Mouse (Mus musculus) liver, embryonic 14.5 days (tissue): Measurements from ENCODE around the gene Selenof. TPM values are rescaled to one million over a fixed set of nuclear protein-coding genes. Genes with fewer than 3 reads are reported as not detected.

Source experiments
- ATAC-seq: fragments of 200-750 bp; cut with Nextera tagmentation; 2 replicates; pipeline ENCODE4 v1.8.0; 2017; ENCODE audit warnings: moderate number of reproducible peaks, mild to moderate bottlenecking, moderate library complexity; ENCODE audit not compliant: insufficient read depth
- DNase-seq, 3 experiments: peaks; one replicate each; pipeline ENCODE4 v3.0.0-alpha.2; 2012 to 2013; ENCODE audit warnings: low read depth in 3 of 3, low spot score in 3 of 3
- H3K27ac ChIP-seq: fragments of 300-500 bp; sonication (generic); 2 replicates; pipeline ENCODE4 v1.5.1; 2014; ENCODE audit warnings: moderate library complexity, mild to moderate bottlenecking, control low read depth, inconsistent platforms
- H3K27me3 ChIP-seq: fragments of 300-500 bp; sonication (generic); 2 replicates; pipeline ENCODE4 v1.6.1; 2014; ENCODE audit warnings: mild to moderate bottlenecking, low read length, moderate library complexity; ENCODE audit not compliant: control insufficient read depth, insufficient read depth
- H3K36me3 ChIP-seq: fragments of 300-500 bp; sonication (generic); replicated peaks from 2 replicates; pipeline ENCODE4 v1.6.1; 2014; ENCODE audit warnings: low read depth; ENCODE audit not compliant: control insufficient read depth, insufficient read depth
- H3K4me1 ChIP-seq, 2 experiments: fragments of 200-500 bp in 1 of 2; fragments of 300-500 bp in 1 of 2; sonication (generic) in 1 of 2; replicated peaks; 2 replicates each; pipeline ENCODE4 v1.6.1; 2012 to 2014; ENCODE audit warnings: antibody characterized with exemption in 1 of 2, inconsistent platforms in 1 of 2, low read length in 1 of 2; ENCODE audit not compliant: control insufficient read depth in 2 of 2, insufficient read depth in 2 of 2
- H3K4me2 ChIP-seq: fragments of 300-500 bp; sonication (generic); 2 replicates; pipeline ENCODE4 v1.6.1; 2014; ENCODE audit warnings: low read depth, mild to moderate bottlenecking, control low read depth, moderate library complexity
- H3K4me3 ChIP-seq, 2 experiments: fragments of 200-500 bp in 1 of 2; fragments of 300-500 bp in 1 of 2; sonication (generic) in 1 of 2; 2 replicates each; pipeline ENCODE4 v1.5.1; 2012 to 2014; ENCODE audit warnings: low read depth in 2 of 2, low read length in 2 of 2, mild to moderate bottlenecking in 2 of 2, control low read depth in 1 of 2, inconsistent platforms in 1 of 2, moderate library complexity in 1 of 2; ENCODE audit not compliant: insufficient read depth in 1 of 2
- H3K9ac ChIP-seq: fragments of 300-500 bp; sonication (generic); replicated peaks from 2 replicates; pipeline ENCODE4 v1.6.1; 2014; ENCODE audit warnings: mild to moderate bottlenecking, control low read depth, moderate library complexity
- H3K9me3 ChIP-seq: fragments of 300-500 bp; sonication (generic); 2 replicates; pipeline ENCODE4 v1.6.1; 2016; ENCODE audit warnings: low read length, mixed read lengths; ENCODE audit not compliant: control insufficient read depth
- CTCF ChIP-seq: IDR thresholded peaks from 2 replicates; pipeline ENCODE4 v1.5.1; 2016; ENCODE audit warnings: antibody characterized with exemption, low read depth, control low read depth
- EP300 ChIP-seq: IDR thresholded peaks from 2 replicates; pipeline ENCODE4 v1.6.1; 2016; ENCODE audit warnings: antibody characterized with exemption, low read depth
- WGBS: fragments of 180-500 bp; shearing (Covaris S2); extraction: QIAGEN DNeasy Blood & Tissue Kit; methylation state at CpG from one replicate; pipeline ENCODE4 v1.1.7; 2014; ENCODE audit not compliant: insufficient replicate concordance; 5-methylcytosine and 5-hydroxymethylcytosine counted together
- polyA plus RNA-seq, 2 experiments: library from polyadenylated mRNA; depleted of rRNA in 1 of 2; stranded (reverse) in 1 of 2; unstranded in 1 of 2; fragments of >200 nt; fragmentation: Nextera tagmentation in 1 of 2; extraction: Ambion mirVana in 1 of 2; gene quantifications; 2 replicates each; pipeline versions ENCODE4 v1.2.1 to v1.2.3; 2012 to 2014

Selenof gene
- polyA plus RNA-seq, 2 experiments = 141 to 263 TPM

DNA sequence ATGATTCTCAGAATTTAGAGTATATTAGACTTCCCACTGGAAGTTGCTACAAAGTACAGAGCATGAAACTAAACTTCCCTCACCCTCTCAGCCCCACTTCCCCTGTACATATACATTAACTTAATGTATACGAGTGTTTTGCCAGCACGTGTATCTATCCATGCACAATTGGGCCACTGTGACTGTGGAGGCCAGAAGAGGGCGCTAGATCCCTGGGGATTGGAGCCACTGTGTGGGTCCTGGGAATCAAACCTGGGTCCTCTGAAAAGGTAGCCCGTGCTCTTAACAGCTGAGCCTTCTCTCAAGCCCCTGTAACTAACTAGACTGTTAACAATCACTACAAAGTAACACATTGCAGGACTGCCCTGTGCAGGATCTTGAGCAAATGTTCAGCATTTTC, 36.3 kb downstream of the Selenof start:
- no peak; the same call in 1 of the 2 replicates for ATAC-seq
- DNase-seq = no peak

DNA sequence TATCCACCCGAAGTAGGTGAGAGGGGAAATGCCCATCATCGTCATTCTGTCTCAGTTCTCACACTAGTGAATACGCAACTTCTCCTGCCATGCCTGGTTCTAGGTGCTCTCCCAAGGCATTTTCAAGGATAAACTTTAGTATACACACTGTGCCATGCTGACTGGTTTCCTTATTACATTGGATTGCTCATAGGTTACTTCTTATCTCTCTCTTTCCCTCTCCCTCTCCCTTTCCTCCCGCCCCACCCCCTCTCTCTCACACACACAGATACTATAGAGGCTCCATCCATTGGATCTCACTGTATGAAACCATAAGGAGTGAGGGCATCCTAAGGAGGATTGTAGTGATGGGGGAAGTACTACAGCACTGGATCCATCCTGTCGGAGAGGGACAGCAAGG, 38.0 kb downstream of the Selenof start:
- Histone ChIP-seq H3K9me3 (no peaks in the 10 kb centered on the region), H3K27ac (no peak overlapping the region), H3K36me3 (no peaks in the 10 kb centered on the region), H3K4me2 (no peak overlapping the region), H3K4me3 (no peak overlapping the region), H3K27me3 (no peaks in the 10 kb centered on the region), H3K9ac (no peak overlapping the region), H3K4me1 (peaks cover 12 to 33% of the 10 kb centered on the region in 2 experiments)
- DNase-seq (no peak), ATAC-seq (no peak)
- 80% methylated on average over 5 of the region's 5 CpGs for WGBS
- TF ChIP-seq CTCF (no peak), EP300 (no peak)

More for the DNA sequence above, 36.3 kb downstream of the Selenof start:
- Histone ChIP-seq H3K4me3 (no peak overlapping the region), H3K9me3 (no peaks in the 10 kb centered on the region), H3K36me3 (no peaks in the 10 kb centered on the region), H3K27me3 (no peaks in the 10 kb centered on the region), H3K4me2 (no peak overlapping the region), H3K9ac (no peak overlapping the region), H3K4me1 (peaks cover 6 to 18% of the 10 kb centered on the region in 2 experiments; a peak in 3 of 4 replicates), H3K27ac (no peak overlapping the region)
- TF ChIP-seq CTCF (peak; percentile 84), EP300 (no peak)
- 54% methylated on average over 4 of the region's 4 CpGs for WGBS

DNA sequence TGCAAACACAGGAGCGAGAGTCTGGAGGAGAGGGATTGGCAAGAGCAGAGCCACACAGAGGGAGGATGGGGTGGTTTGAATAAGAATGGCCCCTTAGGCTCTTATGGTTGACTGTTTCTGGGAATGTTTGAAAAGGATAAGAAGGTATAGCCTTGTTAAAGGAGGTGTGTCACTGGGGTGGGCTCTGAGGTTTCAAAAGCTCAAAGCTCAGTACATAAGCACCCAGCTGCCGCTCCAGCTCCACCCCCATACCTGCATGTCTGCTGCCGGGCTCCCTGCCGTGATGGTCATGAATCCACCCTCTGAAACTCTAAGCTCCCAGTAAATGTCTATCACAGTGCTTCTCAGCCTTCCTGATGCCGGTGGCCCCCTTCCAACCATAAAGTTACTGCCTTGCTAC, 40.7 kb downstream of the Selenof start:
- H3K9ac ChIP-seq = no peak overlapping the region
- H3K4me1 ChIP-seq = peaks cover 12 to 33% of the 10 kb centered on the region in 2 experiments
- no peaks in the 10 kb centered on the region for H3K36me3 ChIP-seq
- H3K9me3 ChIP-seq = no peaks in the 10 kb centered on the region
- WGBS = 65% methylated on average over 5 of the region's 5 CpGs
- ATAC-seq (no peak), DNase-seq (no peak)
- TF ChIP-seq CTCF = no peak
- TF ChIP-seq EP300 = no peak
- no peak overlapping the region for H3K4me2 ChIP-seq
- no peak overlapping the region for H3K4me3 ChIP-seq
- H3K27me3 ChIP-seq = no peaks in the 10 kb centered on the region
- H3K27ac ChIP-seq = no peak overlapping the region

DNA sequence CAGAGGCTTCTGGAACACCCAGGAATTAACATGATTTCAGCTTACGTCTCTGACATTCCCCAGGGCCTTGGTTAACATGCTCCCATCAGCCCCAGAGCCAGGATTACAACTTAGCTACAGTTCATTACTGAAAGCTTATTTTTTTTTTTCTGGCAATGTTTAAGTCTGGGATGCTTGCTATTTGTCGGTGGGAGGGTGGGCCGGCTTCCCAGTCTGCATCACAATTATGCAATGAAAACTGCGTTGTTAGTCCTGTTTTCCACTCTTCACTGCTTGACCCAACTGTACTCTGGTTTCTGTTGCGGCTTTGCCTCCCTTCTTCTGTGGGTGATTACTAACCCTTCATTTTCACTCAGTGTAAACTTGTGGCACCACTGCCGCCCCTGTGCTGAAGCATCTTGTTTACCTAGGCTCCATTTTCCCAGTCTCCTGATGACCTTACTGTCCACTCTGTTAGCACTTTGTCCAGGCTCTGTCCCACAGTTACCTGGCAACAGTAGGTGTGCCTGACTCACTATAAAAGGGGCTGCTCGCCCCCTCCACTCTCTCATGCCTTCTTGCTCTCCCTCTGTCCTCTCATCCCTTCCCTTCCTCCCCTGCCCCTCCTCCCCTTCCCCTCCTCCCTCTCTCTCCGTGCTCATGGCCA, 41.6 kb downstream of the Selenof start:
- Histone ChIP-seq H3K9ac (0 out of 2 replicates have a peak overlapping the region, but pooled peaks have one; percentile 11), H3K27me3 (no peaks in the 10 kb centered on the region), H3K27ac (peak overlapping the region; percentile 25), H3K36me3 (no peaks in the 10 kb centered on the region), H3K4me3 (no peak overlapping the region), H3K4me2 (no peak overlapping the region), H3K9me3 (no peaks in the 10 kb centered on the region), H3K4me1 (peaks cover 12 to 33% of the 10 kb centered on the region in 2 experiments)
- 67% methylated on average over 8 of the region's 8 CpGs for WGBS
- DNase-seq (no peak), ATAC-seq (peak; percentile 53; the same call in 1 of the 2 replicates)
- TF ChIP-seq EP300 (no peak), CTCF (no peak)

DNA sequence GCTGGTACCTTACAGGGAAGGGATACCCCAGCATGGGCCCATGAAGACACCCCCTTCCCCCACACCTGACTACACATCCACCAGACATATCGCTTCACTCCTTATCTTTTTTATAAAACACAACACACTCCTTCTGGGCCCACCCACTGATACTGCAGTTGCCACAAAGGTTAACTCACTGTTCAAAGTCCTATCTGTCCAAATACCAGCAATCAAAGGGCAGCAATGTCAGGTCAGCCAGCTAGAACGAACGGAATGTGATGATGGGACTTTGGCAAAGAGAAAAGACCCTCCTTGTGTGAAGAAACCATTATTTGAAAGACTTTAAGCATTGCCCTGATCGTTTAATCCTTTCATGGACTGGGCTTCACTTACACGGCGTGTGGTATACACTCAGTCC, 42.3 kb downstream of the Selenof start:
- Histone ChIP-seq H3K4me3 (no peak overlapping the region), H3K27me3 (no peaks in the 10 kb centered on the region), H3K9me3 (no peaks in the 10 kb centered on the region), H3K27ac (peak overlapping the region; percentile 25), H3K4me2 (no peak overlapping the region; the same call in 1 of the 2 replicates), H3K9ac (0 out of 2 replicates have a peak overlapping the region, but pooled peaks have one; percentile 11), H3K36me3 (no peaks in the 10 kb centered on the region), H3K4me1 (peaks cover 12 to 35% of the 10 kb centered on the region in 2 experiments)
- no peak for TF ChIP-seq CTCF
- no peak; the same call in 1 of the 2 replicates for TF ChIP-seq EP300
- whole genome bisulfite sequencing = 41% methylated on average over 6 of the region's 6 CpGs
- ATAC-seq = peak; percentile 57
- DNase-seq = no peak
